Mouse (Mus musculus) liver (tissue): ENCODE data around the gene Rnf167.

Source experiments
- DNase-seq: peaks from one replicate; pipeline ENCODE4 v3.0.0-alpha.2; 2020; ENCODE audit warnings: mixed read lengths

Gene Rnf167

DNA sequence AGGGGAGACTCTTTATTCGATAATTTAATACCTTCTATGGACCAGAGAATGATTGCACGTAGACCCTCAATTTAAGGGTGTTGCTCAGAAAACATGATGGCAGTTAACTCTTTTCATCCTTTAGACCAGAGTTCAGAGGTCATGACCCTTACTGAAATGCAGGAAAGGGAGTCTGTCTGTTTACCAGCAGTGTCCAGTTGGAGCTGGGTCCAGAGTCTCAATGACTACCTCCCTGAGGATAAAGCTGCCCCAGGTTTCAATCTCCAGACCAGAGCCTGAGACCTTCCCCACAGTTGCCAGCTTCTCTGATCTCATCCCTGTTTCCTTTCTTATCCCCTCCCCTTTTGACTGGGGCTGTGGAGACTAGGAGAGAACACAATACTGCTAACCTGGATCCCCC, 31.5 kb downstream of the Rnf167 start:
- no peak for DNase-seq

- no peak for DNase-seq
Observed at GRCm38 (mm10) chr11:70679361-70679760, 32.3 kb downstream of the Rnf167 start.

DNA sequence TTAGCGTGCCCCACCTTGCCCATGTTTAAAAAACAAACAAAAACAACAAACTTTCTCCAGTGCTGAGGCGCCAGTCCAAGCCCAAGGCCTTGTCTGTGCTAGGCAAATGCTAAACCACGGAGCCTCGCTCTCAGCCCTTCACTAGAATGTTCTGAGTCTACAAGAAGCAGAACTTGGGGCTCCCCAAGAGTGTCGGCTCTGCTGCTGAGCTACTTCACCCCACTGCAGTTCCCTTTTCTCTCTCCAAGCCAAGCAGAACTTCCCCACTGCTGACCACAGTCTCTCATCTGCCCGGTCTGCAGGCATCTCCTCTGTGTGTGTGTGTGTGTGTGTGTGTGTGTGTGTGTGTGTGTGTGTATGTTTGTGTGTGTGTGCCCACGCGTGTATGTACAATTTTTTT, 32.9 kb downstream of the Rnf167 start:
- peak; percentile 22 for DNase-seq

DNA sequence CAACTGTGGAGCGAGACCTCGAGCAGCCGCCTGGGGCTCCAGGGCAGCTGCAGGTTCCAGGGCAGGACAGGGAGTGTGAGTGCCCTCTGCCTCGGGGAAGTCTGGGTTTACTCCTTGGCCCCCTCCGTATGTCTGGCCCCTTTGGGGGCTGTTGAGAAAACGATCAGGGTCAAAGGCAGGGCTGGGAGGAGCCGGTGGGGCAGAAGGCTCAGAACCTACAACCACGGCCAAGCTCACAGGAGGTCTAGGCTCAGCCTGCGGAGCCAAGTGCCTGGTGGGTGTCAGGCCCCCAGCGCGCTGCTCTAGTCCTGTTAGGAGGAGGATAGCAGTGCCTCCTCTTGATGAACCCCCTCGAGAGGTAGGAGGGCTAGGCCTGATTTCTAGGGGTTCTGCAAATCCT, 34.1 kb downstream of the Rnf167 start:
- DNase-seq: no peak

GRCm38 (mm10) chr11:70681897-70682581, 35.0 kb downstream of the Rnf167 start:
- no peak for DNase-seq

DNA sequence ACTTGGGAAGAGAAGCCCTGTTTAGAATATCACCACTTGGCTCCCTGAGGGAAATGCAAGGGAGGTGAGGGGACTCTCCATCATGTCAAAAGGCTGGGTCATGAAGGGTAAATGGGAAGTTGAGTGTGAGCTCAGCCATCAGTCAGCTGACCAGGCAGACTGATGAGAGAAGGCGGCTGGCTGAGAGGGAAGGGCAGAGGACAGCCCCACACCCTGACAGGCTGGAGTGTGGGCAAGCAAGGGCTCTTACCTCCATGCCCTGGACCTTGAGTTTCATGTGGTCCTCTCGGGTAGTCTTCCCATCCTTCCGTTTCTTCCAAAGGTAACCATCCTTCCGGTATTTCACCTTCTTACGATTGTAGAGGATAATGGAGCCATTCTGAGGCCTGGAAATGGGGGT, 36.6 kb downstream of the Rnf167 start:
- no peak for DNase-seq

- peak; percentile 39 for DNase-seq
Observed at GRCm38 (mm10) chr11:70686901-70687566, 40.0 kb downstream of the Rnf167 start.

DNA sequence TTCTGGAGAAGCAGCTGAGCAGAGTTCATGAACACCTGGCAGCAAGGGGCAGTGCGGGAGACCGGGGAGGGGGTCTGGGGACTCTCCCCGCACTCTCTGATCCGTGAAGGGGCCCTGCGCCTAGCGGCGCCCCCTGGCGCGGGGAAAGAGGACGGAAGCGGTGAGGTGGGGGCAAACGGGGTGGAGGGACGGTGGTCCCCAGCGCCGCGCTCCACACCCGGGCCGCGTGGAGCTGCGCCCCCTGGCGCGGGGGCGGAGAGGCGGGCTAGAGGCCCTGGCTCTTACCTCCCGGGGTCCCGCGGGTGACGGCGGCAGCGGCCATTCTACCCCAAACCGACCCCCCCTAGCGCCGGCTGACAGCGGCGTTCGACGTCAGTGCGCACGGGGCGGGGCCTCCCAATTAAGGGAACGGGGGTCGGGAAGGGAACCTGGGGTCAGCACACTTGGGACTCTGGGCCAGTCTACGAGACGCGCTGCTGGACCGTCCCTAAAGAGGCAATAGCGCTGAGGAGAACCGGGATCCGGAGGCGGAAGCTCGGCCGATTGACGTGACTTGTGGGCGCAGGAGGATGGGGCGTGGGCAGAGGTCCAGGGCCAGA, 40.7 kb downstream of the Rnf167 start, which contains the start of gene Camta2:
TSS of gene Camta2 (minus strand) at position 505 of the 599 bp plus-strand sequence.
- DNase-seq: peak; percentile 80

GRCm38 (mm10) chr11:70688372-70688771, 41.3 kb downstream of the Rnf167 start:
- DNase-seq: no peak

DNA sequence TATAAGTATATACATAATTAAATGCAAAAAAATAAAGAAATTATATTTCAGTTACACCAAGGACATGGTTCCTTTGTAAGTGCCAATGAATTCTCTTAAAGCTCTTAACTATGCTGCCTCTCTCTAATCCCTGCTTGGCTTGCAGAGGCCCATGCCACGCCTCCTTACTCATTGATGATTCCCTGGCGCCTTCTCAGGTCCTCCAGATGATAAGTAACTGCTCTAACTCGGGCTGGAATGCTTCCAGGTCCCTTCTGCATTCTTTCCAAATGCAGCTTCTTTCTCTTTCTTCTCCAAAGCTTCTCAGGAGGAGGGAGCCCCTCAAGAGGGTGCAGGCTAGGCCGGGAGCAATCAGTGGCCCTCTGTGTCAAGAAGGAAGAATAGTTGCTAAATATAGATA, 42.5 kb downstream of the Rnf167 start:
- no peak for DNase-seq

DNA sequence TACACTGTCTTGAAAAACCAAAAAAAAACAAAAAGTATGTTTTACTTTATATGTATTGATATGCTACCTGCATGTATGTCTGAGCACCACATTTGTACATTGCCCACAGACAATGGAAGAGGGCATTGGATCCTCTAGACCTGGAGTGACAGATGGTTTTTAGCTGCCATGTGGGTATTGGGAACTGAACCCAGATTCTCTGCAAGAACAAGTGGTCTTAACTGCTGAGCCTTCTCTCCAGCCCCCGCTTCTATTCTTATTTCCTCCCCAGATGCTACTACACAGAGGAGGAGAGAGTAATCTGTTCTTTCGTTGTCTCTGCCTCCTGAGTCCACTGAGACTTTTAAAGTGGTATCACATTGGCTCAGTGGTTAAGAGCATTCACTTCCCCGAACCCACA, 46.5 kb downstream of the Rnf167 start:
- no peak for DNase-seq

- no peak for DNase-seq
Observed at GRCm38 (mm10) chr11:70697376-70697775, 50.3 kb downstream of the Rnf167 start.

- no peak for DNase-seq
Observed at GRCm38 (mm10) chr11:70699051-70699450, 52.0 kb downstream of the Rnf167 start.

DNA sequence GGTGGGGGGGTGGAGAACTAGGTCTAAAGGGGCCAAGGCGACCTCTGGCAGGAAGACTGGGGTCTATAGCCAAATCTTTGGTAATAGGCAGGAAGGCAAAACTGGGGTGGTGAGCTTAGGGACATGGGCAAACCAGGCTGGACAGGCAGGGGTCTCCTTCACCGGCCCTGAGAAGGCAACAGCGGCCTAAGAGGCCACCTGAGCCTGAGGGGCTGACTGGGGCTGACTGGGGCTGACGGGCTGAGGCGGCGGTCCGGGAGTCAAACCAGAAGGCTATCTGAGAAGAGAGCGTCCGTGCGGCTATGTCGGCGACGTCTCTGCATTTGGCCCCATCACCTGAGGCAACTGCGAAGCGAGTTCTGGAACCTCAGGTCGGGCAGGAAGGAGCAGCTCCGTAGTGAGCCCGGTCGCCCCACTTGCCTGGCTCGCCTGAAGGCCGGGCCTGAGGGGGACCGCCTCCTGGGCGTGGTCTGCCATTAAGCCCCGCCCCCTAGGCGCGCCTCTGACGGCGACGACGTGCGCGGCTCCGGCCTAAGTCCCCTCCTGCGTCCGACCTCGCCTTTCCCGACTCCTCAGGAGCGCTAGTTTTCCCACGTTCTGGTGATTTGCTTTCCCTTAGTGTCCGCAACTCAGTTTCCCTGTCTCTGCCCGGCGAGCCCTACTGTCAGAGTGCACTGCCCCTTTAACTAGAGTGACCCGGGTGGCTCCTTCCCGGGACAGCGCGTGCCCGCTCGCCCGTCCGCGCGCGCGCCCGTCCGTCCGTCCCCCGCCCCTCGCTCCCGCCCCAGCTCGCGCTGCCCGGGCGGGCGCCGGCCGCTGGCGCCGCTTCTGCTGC, 52.9 kb downstream of the Rnf167 start, which contains the start of the genes Inca1 and Kif1c:
TSS of gene Inca1 (minus strand) at position 434 of the 835 bp plus-strand sequence.
TSS of gene Kif1c (plus strand) at position 827 of the 835 bp plus-strand sequence.
- DNase-seq: peak; percentile 95

DNA sequence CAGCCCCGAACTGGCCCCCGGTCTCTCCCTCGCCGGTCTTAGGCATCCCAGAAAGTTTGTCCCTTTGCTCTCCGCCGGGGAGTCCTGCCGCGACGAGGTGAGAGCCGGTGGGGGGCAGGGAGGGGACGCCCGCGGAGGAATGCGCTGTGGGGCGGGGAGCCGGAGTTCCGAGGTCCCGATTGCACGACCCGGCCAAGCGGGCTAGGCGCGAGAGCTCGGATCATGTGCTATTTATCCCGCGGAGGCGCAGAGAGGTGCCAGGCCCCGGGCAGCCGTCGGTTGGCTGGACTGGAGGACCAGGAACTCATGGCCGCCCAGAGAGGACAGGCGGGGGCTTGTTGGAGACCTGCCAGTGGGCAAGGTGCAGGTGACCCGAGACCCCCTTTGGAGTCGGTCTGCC, 53.6 kb downstream of the Rnf167 start:
- peak; percentile 53 for DNase-seq
